Mouse (Mus musculus): ENCODE data around the gene A2ml1.

DNA sequence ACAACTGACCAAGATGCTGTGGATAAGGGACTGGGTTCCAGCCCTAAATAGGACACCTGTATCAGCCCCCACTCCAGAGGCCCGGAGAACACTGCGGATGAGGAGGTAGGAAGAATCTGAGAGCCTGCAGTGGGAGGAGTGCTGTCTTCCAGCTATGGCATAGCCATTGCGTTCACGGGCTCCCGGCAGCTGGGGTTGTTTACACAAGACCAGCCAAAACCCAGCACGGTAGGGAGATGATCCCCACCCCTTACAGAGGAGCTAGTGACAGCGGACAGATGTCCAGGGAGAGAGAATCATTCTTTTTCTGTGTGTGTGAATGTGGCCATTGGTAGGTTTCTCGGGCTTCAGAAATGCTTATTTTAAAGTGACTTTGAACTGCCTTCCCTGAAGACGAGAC lies 24.9 kb upstream of the A2ml1 start:
- TF ChIP-seq CTCF (IDR thresholded peaks at IDR 0.05; ENCODE audit: insufficient read depth, low read depth, low read length): no peak
- TF ChIP-seq POLR2A (IDR thresholded peaks at IDR 0.05; ENCODE audit: insufficient read depth, low read depth, low read length): no peak
